Mouse (Mus musculus): ENCODE results near the gene Gstz1. TPM values are rescaled to one million over a fixed set of nuclear protein-coding genes. Genes with fewer than 3 reads are reported as not detected.

Gene Gstz1
- total and polyA plus RNA-seq, 3 experiments = 19.7 to 27.5 (median 22.3) TPM

GRCm38 (mm10) chr12:87193008-87193407, 46.0 kb downstream of the Gstz1 start:
- peaks cover 11 to 47% of the 10 kb centered on the region in 2 experiments; a peak in 3 of 4 replicates for H3K4me1 ChIP-seq (ENCODE audit: control insufficient read depth in 1 of 2, insufficient read depth in 2 of 2)
- peak overlapping the region; percentile 50 for H3K9ac ChIP-seq (ENCODE audit: insufficient read depth, low read depth)
- H3K27ac ChIP-seq (ENCODE audit: insufficient read depth, low read depth) = 0 out of 2 replicates have a peak overlapping the region, but pooled peaks have one; percentile 15
- TF ChIP-seq MAFK (IDR thresholded peaks at IDR 0.05; ENCODE audit: insufficient replicate concordance, low read length) (no peak), EP300 (IDR thresholded peaks at IDR 0.05; ENCODE audit: low read length) (peak; percentile 23; the same call in 1 of the 2 replicates), CTCF (conservative IDR thresholded peaks at IDR 0.05 in 1 of 2, IDR thresholded peaks at IDR 0.05 in 1 of 2; ENCODE audit: low read depth in 2 of 2, low read length in 2 of 2) (no peak)
- H3K4me2 ChIP-seq (ENCODE audit: insufficient read depth, low read depth, poor library complexity, severe bottlenecking) = peak overlapping the region; percentile 83
- no peak for DNase-seq (ENCODE audit: extremely low read depth)
- no peaks in the 10 kb centered on the region for H3K27me3 ChIP-seq (replicated peaks)
- H3K36me3 ChIP-seq (replicated peaks in 1 of 2; ENCODE audit: control insufficient read depth in 1 of 2, insufficient read depth in 1 of 2, low read length in 1 of 2) = peaks cover 11 to 42% of the 10 kb centered on the region in 2 experiments
- H3K4me3 ChIP-seq (replicated peaks in 1 of 3; ENCODE audit: low read depth in 2 of 3, low read length in 2 of 3, poor library complexity in 1 of 3) = no peak overlapping the region
- dilution Hi-C loops (cut with MboI; ENCODE audit: extremely low pct_ligation_motif_present, extremely low pct_unique_long_range_greater_than_20kb, low sequenced_read_pairs) = no loop called here
- H3K9me3 ChIP-seq (replicated peaks; ENCODE audit: low read length) = no peaks in the 10 kb centered on the region
- in situ Hi-C loops (cut with MboI; ENCODE audit: low pct_ligation_motif_present, low pct_unique_long_range_greater_than_20kb, low sequenced_read_pairs) = no loop called here
- peaks cover 78% of the 10 kb centered on the region for H3K79me2 ChIP-seq (replicated peaks; ENCODE audit: control insufficient read depth, extremely low read depth, insufficient read depth, poor library complexity, severe bottlenecking)

GRCm38 (mm10) chr12:87195069-87195468, 48.1 kb downstream of the Gstz1 start:
- peaks cover 4 to 23% of the 10 kb centered on the region in 2 experiments for H3K36me3 ChIP-seq (replicated peaks in 1 of 2; ENCODE audit: control insufficient read depth in 1 of 2, insufficient read depth in 1 of 2, low read length in 1 of 2)
- peaks cover 72% of the 10 kb centered on the region for H3K79me2 ChIP-seq (replicated peaks; ENCODE audit: control insufficient read depth, extremely low read depth, insufficient read depth, poor library complexity, severe bottlenecking)
- no peak overlapping the region for H3K4me2 ChIP-seq (ENCODE audit: insufficient read depth, low read depth, poor library complexity, severe bottlenecking)
- no peaks in the 10 kb centered on the region for H3K27me3 ChIP-seq (replicated peaks)
- H3K9me3 ChIP-seq (replicated peaks; ENCODE audit: low read length) = no peaks in the 10 kb centered on the region
- dilution Hi-C loops (cut with MboI; ENCODE audit: extremely low pct_ligation_motif_present, extremely low pct_unique_long_range_greater_than_20kb, low sequenced_read_pairs) (no loop called here), in situ Hi-C loops (cut with MboI; ENCODE audit: low pct_ligation_motif_present, low pct_unique_long_range_greater_than_20kb, low sequenced_read_pairs) (no loop called here)
- H3K27ac ChIP-seq (ENCODE audit: insufficient read depth, low read depth) = peak overlapping the region; percentile 59; the same call in 1 of the 2 replicates
- peak overlapping the region in 2 of 3 experiments; percentile 21 to 22 for H3K4me3 ChIP-seq (replicated peaks in 1 of 3; ENCODE audit: low read depth in 2 of 3, low read length in 2 of 3, poor library complexity in 1 of 3)
- DNase-seq (ENCODE audit: extremely low read depth) = no peak
- H3K9ac ChIP-seq (ENCODE audit: insufficient read depth, low read depth) = peak overlapping the region; percentile 72; the same call in 1 of the 2 replicates
- H3K4me1 ChIP-seq (ENCODE audit: control insufficient read depth in 1 of 2, insufficient read depth in 2 of 2) = peaks cover 11 to 42% of the 10 kb centered on the region in 2 experiments; a peak in 3 of 4 replicates
- TF ChIP-seq NELFE (IDR thresholded peaks at IDR 0.05; ENCODE audit: low read depth, low read length) (no peak), RAD21 (IDR thresholded peaks at IDR 0.05; ENCODE audit: low read depth, low read length) (no peak), USF2 (conservative IDR thresholded peaks at IDR 0.05; ENCODE audit: low read depth, low read length) (no peak), ETS1 (conservative IDR thresholded peaks at IDR 0.05; ENCODE audit: low read depth, low read length) (peak; percentile 68), CHD2 (IDR thresholded peaks at IDR 0.05; ENCODE audit: low read length) (0 out of 2 replicates have a peak, but pooled peaks have one; percentile 34), TBP (conservative IDR thresholded peaks at IDR 0.05; ENCODE audit: low read depth, low read length) (0 out of 2 replicates have a peak, but pooled peaks have one; percentile 10), MXI1 (IDR thresholded peaks at IDR 0.05; ENCODE audit: low read depth, low read length) (no peak), ZC3H11A (IDR thresholded peaks at IDR 0.05; ENCODE audit: low read depth, low read length) (no peak), KAT2A (IDR thresholded peaks at IDR 0.05; ENCODE audit: insufficient replicate concordance, low read length) (no peak), SIN3A (IDR thresholded peaks at IDR 0.05; ENCODE audit: low read length) (no peak), ZNF384 (IDR thresholded peaks at IDR 0.05; ENCODE audit: low read depth, low read length) (peak; percentile 88), JUN (IDR thresholded peaks at IDR 0.05; ENCODE audit: insufficient read depth, low read depth, low read length) (peak; percentile 90), SMC3 (IDR thresholded peaks at IDR 0.05; ENCODE audit: low read depth, low read length) (no peak), HCFC1 (IDR thresholded peaks at IDR 0.05; ENCODE audit: low read depth, low read length) (no peak), MAZ (IDR thresholded peaks at IDR 0.05; ENCODE audit: low read depth, low read length) (no peak), MAX (IDR thresholded peaks at IDR 0.05; ENCODE audit: low read length) (no peak), GABPA (IDR thresholded peaks at IDR 0.05; ENCODE audit: insufficient replicate concordance, low read depth, low read length) (no peak), CTCF (conservative IDR thresholded peaks at IDR 0.05 in 1 of 2, IDR thresholded peaks at IDR 0.05 in 1 of 2; ENCODE audit: low read depth in 2 of 2, low read length in 2 of 2) (no peak), NRF1 (IDR thresholded peaks at IDR 0.05; ENCODE audit: low read depth, low read length) (no peak), MAFK (IDR thresholded peaks at IDR 0.05; ENCODE audit: insufficient replicate concordance, low read length) (no peak), ELF1 (IDR thresholded peaks at IDR 0.05; ENCODE audit: low read depth, low read length) (no peak), ZMIZ1 (IDR thresholded peaks at IDR 0.05; ENCODE audit: low read depth, low read length) (no peak), POLR2AphosphoS2 (IDR thresholded peaks at IDR 0.05; ENCODE audit: low read depth, low read length) (no peak), E2F4 (IDR thresholded peaks at IDR 0.05; ENCODE audit: insufficient replicate concordance, low read depth, low read length) (no peak), MYC (IDR thresholded peaks at IDR 0.05; ENCODE audit: low read depth, low read length) (no peak), JUND (conservative IDR thresholded peaks at IDR 0.05; ENCODE audit: low read depth, low read length) (peak; percentile 96), POLR2A (IDR thresholded peaks at IDR 0.05; ENCODE audit: low read depth, low read length) (no peak), CHD1 (IDR thresholded peaks at IDR 0.05; ENCODE audit: low read depth, low read length) (no peak), IRF4 (IDR thresholded peaks at IDR 0.05; ENCODE audit: low read depth, low read length) (peak; percentile 94), BHLHE40 (IDR thresholded peaks at IDR 0.05; ENCODE audit: low read depth, low read length) (peak; percentile 56; the same call in 1 of the 2 replicates), EP300 (IDR thresholded peaks at IDR 0.05; ENCODE audit: low read length) (peak; percentile 96), RCOR1 (conservative IDR thresholded peaks at IDR 0.05; ENCODE audit: low read depth, low read length) (peak; percentile 91), PAX5 (IDR thresholded peaks at IDR 0.05; ENCODE audit: low read length) (no peak)

All from CH12.LX (cell line).